Mouse (Mus musculus): ENCODE results near the gene Lage3.
"Not testable (repeated sequence)": the region's sequence is repeated elsewhere in the genome, so short reads cannot be mapped to it uniquely, and the experiment has no call there.

Lage3 gene

GRCm38 (mm10) chrX:74353467-74353770 is at the start of gene Lage3:
Gene Lage3 (minus strand): TSS chrX:74353618.
- DNase-seq (ENCODE audit: low read depth, low spot score): peak; percentile 60

GRCm38 (mm10) chrX:74400136-74400535 is 46.7 kb upstream of the Lage3 start:
- no peak for DNase-seq (ENCODE audit: low read depth, low spot score)

GRCm38 (mm10) chrX:74392535-74393443 is 39.4 kb upstream of the Lage3 start, which contains the start of the genes Fam3a and Ikbkg:
Gene Fam3a (minus strand): TSS chrX:74393272.
Gene Ikbkg (plus strand): TSS chrX:74393290.
- peak; percentile 85 for DNase-seq (ENCODE audit: low read depth, low spot score)

GRCm38 (mm10) chrX:74388153-74388552 is 34.7 kb upstream of the Lage3 start:
- no peak for DNase-seq (ENCODE audit: low read depth, low spot score)

DNA sequence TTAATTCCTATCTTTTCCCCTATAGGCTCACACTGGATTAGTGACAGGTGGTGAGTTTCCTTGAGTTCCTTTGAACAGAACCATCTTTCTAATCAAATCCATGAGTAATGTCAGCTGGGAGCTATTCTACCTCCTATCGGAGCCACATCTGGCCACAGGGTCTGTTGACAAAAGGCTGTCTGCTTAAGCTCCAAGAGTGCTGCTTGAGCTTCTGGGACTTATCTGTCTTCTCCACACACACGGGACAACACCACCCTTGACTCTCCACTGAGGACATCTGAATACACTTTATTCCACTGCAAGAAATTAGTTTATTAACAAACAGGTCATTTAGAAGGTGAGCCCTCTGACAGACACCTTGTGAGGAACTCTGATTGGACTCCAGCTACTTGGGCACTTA is 31.0 kb upstream of the Lage3 start:
- no peak for DNase-seq (ENCODE audit: low read depth, low spot score)

- DNase-seq (ENCODE audit: low read depth, low spot score): peak; percentile 86
These were observed 19.6 kb upstream of the Lage3 start, which contains the start of the genes Ubl4a and Slc10a3 for GRCm38 (mm10) chrX:74372888-74373549. Gene Ubl4a (minus strand): TSS chrX:74373218. Gene Slc10a3 (minus strand): TSS chrX:74373349.

DNA sequence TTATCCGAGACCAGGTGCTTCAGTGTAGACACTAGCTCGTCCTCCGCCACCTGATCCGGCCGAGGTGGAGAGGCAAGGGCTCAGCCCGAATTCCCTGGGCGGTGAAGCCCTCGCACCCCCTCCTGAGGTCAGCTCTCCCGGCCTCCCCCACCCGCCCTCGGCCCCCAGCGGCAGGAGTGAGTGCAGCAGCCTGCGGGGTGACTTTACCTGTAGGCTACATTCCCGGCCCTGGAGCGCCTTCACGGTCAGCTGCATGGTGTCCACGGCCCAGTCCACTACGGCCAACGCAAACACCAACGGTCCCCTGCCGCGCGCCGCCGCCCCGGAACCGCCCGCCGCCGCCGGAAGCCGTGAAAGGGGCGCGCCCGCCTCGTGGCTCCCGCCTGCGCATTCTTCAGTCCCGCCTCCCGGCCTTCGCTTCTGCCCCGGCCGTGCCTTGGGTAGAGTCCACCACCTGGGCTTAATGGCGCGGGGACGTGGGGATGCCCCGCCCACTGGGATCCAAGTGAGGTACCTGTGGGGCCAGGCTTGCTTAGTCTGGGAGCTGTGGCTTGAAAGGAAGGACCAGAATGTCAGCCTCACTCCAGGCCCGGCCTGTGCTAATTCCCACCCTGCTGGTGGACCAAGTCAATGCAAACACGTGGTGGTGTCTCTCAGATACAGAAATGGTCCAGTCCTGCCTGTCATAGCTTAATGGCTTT is 14.9 kb upstream of the Lage3 start:
- peak; percentile 32 for DNase-seq (ENCODE audit: low read depth, low spot score)

DNA sequence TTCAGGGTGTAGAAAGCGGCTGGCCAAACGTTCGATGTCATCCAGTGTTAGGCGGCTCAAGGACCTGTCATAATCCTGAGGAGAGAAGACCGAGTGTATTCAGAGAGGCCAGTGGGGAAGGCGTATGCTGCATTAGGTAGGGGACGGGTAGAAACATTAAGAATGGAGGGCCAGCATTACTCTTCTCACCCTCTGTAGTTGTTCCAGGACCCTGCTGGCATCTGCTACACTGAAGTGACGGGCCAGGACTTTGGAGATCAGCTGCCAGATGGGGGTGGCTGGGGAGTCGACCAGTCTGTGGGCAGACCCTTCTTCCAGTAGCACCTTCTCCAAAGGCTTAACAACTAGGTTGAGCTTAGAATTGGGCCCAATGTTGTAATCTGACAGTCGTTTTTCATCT is 14.1 kb upstream of the Lage3 start:
- DNase-seq (ENCODE audit: low read depth, low spot score): no peak

- no peak for DNase-seq (ENCODE audit: low read depth, low spot score)
These were observed 5.8 kb upstream of the Lage3 start for GRCm38 (mm10) chrX:74359171-74359570.

GRCm38 (mm10) chrX:74357069-74357468 is 3.7 kb upstream of the Lage3 start:
- DNase-seq (ENCODE audit: low read depth, low spot score): not testable (repeated sequence)

DNA sequence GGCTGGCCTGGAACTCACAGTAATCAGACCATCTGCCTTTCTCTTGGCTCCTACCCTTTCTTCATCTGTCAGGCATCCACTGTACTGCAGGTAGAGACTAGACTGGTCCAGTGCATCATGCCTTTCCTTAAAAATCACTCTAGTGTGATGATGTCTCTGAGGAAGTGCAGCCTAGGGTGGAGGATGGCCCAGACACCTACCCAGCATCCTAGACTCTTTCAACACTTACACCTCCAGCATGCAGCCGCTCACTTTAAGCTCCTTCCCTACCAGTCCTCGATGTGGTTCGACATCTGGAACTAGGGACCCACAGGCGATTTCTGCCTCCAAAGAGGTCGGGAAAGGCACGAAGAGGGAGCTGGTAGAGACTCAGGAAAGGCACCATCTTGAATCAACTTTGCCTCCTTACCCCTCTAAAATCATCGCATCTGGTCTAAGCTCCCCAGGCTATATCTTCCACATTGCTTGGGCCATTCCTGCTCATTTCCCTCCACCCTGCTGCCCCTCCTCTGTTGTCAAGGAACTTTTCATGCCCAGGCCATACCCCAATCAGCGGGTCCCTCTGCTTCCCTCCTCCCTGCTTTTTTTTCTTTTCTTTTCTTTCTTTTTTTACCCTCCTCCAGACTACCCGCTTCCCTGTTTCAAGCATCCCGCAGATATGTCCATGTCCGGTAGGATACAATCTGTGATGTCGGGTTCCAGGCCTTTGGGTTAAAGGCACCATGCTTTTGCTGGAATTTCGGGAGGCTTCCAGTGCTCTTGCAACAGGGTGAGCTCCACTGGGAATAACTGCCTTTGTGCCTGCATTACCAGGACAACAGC is 562 bp downstream of the Lage3 start:
- no peak for DNase-seq (ENCODE audit: low read depth, low spot score)

DNA sequence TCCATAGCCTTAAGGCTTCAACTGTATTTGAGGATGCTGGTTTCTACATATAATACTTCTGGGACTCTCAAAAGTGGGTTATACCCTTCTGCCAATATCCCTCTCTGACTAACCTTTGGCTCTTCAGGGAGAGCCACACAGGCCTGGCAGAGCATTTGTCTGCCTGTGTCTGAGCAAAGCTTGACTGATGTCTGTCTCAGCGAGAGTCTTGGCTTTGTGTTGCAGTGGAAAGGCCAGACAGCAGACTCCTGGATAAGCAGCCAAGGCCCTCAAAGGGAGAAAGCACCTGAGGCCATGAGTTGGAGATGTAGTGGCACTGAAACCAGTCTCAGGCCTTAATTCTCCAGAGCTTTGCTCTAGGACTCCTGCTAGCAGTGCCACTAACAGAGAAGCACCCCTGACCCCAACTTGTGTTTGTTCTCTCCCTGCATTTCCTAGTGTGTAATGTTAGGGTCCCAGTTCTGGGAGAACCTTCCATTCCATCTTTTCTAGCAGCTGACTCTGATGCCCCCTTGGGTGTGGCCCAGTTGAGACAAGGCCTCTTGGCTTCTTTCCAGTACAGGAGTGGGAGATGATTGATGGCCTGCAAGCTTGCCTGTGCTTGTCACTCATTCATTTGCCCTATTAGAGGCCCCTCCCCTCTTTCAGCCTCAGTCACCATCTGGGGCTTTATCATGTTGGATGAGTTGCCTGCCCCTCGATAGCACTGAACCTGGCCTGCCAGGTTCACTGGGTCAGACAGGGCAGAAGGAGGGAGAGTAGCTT is 23.1 kb downstream of the Lage3 start:
- DNase-seq (ENCODE audit: low read depth, low spot score): no peak

DNA sequence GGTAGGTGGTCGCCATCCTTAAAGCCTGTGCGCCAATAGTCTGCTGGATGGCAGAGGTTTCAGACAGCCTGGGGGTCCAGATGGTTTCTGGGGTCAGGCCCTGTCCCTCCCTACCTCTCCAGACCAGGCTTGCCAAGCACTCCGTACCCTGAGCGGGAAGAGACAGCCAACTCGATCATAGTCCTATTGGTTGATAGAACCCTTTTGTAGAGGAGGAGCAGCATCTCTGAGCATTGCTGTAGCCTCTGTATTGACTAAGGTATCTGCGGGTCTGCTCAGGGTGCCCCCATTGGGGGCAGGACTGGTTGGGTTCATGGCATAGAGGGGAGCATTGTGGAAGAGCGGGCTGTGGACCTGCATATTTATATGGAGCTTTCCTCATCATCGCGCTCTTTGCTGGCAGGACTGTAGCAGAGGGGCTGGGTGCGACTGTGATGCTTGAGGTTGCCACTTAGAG is 24.2 kb downstream of the Lage3 start:
- DNase-seq (ENCODE audit: low read depth, low spot score): no peak

GRCm38 (mm10) chrX:74328725-74329161 is 24.7 kb downstream of the Lage3 start, which contains the start of gene Plxna3:
Gene Plxna3 (plus strand): TSS chrX:74329066.
- peak; percentile 69 for DNase-seq (ENCODE audit: low read depth, low spot score)

DNA sequence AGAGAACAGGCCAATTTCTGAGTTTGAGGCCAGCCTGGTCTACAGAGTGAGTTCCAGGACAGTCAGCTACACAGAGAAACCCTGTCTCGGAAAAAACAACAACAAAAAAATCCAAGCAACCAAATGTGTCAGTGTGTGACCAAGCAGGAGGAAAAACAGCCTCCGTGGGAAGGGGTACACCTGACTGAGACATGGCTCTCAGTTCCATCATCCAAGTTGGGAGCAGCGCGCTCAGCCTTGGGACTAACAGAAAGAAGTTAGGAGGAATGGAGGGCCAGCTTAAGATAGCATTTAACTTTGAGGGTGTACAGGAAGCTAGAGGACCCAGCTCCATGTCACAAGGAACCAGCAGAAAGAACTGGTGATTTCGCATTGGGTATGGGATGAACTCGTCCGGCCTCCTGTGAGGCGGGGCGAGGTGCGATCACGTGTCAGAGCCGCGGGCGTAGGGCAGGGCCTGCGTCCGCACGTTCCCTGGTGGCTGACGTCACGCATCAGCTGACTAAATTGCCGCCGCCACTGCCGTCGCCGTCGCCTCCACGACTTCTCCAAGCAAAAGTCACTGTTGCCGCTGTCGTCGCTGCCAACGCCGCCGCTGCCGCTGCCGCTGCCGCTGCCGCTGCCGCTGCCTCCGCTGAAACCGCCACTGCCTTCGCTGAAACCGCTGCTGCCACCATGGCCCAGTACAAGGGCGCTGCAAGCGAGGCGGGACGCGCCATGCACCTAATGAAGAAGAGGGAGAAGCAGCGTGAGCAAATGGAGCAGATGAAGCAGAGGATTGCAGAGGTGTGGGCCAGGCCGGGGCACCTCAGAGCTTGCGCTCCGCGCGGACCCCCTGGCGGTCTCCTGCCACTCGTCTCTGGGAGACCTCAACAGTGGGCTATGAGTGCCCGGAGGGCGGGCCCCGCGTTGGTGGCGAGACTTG is 40.6 kb downstream of the Lage3 start, which contains the start of gene Fam50a:
Gene Fam50a (plus strand): TSS at position 494 of the 925 bp plus-strand sequence.
- DNase-seq (ENCODE audit: low read depth, low spot score): peak; percentile 75

DNA sequence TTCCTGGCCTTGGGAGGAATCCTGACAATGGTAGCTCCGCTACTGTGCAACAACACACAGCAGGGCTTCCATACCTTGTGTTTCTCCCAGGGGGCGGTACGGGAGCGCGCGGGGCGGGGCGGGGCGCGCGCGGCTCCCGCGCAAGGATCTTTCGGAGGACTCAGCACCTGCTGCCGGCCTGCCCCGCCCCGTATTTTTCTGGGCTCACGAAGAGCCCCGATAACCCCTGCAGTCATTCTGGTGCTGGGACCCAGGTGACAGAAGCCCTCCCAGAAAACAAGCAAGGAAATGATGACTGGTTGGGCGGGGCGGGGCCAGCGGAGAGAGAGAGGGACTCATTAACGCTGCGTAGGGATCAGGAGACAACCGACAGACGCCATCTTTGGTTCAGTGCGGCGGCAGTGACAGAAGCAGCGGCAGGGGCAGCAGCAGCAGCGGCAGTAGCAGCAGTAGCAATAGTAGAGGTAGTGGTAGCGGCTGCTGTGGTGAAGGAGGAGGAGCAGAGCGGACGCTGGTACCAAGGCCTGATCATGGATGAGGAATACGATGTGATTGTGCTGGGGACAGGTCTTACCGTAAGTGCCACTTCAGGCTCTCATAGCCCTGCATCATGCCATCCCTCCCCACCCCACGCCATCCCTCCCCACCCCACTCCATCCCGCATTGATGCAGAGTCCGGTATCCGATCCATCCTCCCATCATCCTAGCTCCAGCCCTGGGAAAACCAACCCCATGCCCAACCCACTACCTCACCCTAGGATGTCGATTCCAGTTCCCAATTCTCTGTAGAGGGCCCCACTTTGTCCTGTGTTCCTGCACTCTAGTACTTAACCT is 48.3 kb downstream of the Lage3 start, which contains the start of gene Gdi1:
Gene Gdi1 (plus strand): TSS at position 132 of the 834 bp plus-strand sequence.
- DNase-seq (ENCODE audit: low read depth, low spot score): peak; percentile 72

Measured in forelimb bud, embryonic 11.5 days (tissue).